In the genomic region with DNA sequence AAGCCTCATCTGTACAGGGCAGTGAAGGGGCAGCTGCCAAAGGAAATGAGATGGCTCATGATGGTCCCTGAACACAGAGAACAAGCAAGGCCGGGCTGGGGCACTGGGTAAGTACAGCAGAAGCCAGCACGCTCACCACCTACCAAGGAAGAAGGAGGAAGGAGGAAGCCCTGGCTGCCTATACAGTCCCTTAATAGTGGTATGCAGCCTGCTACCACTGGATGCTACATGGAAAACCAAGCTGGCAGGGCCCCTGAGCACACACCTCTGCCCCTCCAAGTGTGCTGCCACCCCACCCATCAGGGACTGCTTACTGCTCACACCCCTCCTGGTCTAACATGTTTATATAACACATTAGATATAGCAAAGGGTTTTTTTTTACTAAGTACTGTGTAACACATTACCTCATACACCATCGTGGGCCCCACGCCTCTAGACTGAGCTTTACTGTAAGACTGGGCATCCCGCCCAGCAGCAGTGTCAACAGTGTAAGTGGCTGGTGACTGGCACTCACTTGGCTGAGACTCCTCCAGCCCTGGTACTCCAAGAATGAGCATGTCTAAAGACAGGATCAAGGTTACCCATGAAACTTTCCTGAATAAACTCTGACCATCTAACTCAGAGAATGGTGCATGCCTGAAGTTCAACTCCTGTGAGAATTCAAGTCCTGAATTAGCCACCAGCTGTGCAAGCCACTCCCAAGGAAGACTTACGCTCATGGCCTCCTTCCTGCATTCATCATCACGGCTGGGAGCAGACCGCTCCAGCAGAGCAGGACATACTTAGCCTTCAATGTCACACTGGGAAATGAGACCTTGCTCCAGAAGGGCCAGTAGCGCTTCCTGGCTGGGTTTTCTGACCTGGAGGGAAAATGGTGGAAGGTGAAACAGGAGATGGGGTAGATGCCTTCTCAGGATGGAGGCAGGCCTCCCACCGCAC, we compare ENCODE assay signal across 9 mouse cellular contexts. TPM values are rescaled to one million over a fixed set of nuclear protein-coding genes. Genes with fewer than 3 reads are reported as not detected.
A peak's percentile ranks its signal among the peaks of the same experiment; 100 is the strongest.
DNase-seq lines count a peak whose midpoint lies in the region; ATAC-seq and TF ChIP-seq lines count a peak whose summit lies in the region.
"Had no signal": no experiment of that assay in that cellular context is flagged by ENCODE, and none has a peak within 500 bp of the region (broad histone marks: within the 10 kb centered on the region; RNA-seq: fewer than 3 reads in every experiment).

No protein-coding gene starts in this region.

- H3K36me3 ChIP-seq in limb, embryonic 14.5 days (ENCODE audit: control insufficient read depth, insufficient read depth, low read length), result peaks cover 30% of the 10 kb centered on the region

- intact Hi-C loops in gastrocnemius, postnatal 14 days (cut with DNase I; ENCODE audit: low total_unique reads), result no loop called here
- intact Hi-C loops in left cerebral cortex, adult 2 months (cut with DNase I), result no loop called here

- H3K9me3 ChIP-seq in limb, embryonic 14.5 days (ENCODE audit: control insufficient read depth, low read length), result no peaks in the 10 kb centered on the region

- WGBS in limb, embryonic 14.5 days, result 78% methylated on average over 10 of the region's 10 CpGs

- no peak for TF ChIP-seq POLR2A in limb, embryonic 14.5 days (IDR thresholded peaks at IDR 0.05; ENCODE audit: borderline replicate concordance, extremely low read depth, insufficient read depth, insufficient read length)

- H3K4me1 ChIP-seq in limb, embryonic 14.5 days (ENCODE audit: control insufficient read depth, insufficient read depth, low read length), result peaks cover 6% of the 10 kb centered on the region; the same call in 1 of the 2 replicates

- H3K4me2 ChIP-seq in limb, embryonic 14.5 days (replicated peaks; ENCODE audit: low read depth, low read length, severe bottlenecking), result no peak overlapping the region

- no peak overlapping the region for H3K4me3 ChIP-seq in limb, embryonic 14.5 days (replicated peaks; ENCODE audit: low read length)
- H3K4me3 ChIP-seq in left cerebral cortex, adult 2 months, result no peak overlapping the region

- no peak for TF ChIP-seq CTCF in left cerebral cortex, adult 2 months (IDR thresholded peaks at IDR 0.05)

- no peak overlapping the region for H3K9ac ChIP-seq in limb, embryonic 14.5 days (ENCODE audit: low read depth, low read length, severe bottlenecking)

- no peaks in the 10 kb centered on the region for H3K27me3 ChIP-seq in limb, embryonic 14.5 days (ENCODE audit: control insufficient read depth, insufficient read depth, low read length)

- peak; percentile 71 for ATAC-seq in limb, embryonic 14.5 days (ENCODE audit: low FRiP score, low read depth)

- H3K27ac ChIP-seq in limb, embryonic 14.5 days (replicated peaks; ENCODE audit: low read depth, low read length), result 0 out of 2 replicates have a peak overlapping the region, but pooled peaks have one; percentile 26
- H3K27ac ChIP-seq in left cerebral cortex, adult 2 months, result no peak overlapping the region

- peak; percentile 58 for DNase-seq in adrenal gland, adult 2 months
- DNase-seq in adrenal gland, adult 18-20 months (ENCODE audit: low spot score in 2 of 2), result no peak
- peak; percentile 32 for DNase-seq in 3134 (ENCODE audit: extremely low read depth, insufficient read length, low spot score)
- DNase-seq in gastrocnemius, postnatal 14 days, result peak; percentile 48
- DNase-seq in limb, embryonic 14.5 days (ENCODE audit: low spot score), result peak; percentile 80
- no peak for DNase-seq in layer of hippocampus, adult 9-11 months
- no peak for DNase-seq in right cerebral cortex, adult 18-20 months
- DNase-seq in left cerebral cortex, adult 2 months (ENCODE audit: extremely low spot score in 1 of 2, low spot score in 2 of 2), result no peak

RNA-seq across cellular contexts. Expression of gene Ankrd60, which starts 30.1 kb away (rescaled TPM):
- not detected for total RNA-seq in adrenal gland, adult 2 months (2021)
- not detected in 2 replicates for polyA plus RNA-seq in adrenal gland, adult 2 months (2012; rRNA removed)
- not detected for total RNA-seq in adrenal gland, adult 18-20 months (2021)
- not detected for total RNA-seq in gastrocnemius, postnatal 14 days (2021)
- not detected in 2 replicates for polyA plus RNA-seq in limb, embryonic 14.5 days (2012; rRNA removed)
- polyA plus RNA-seq in limb, embryonic 14.5 days (2014; fragmentation: Nextera tagmentation; extraction: Ambion mirVana), result not detected in 2 replicates
- total RNA-seq in left cerebral cortex, adult 2 months (2021), result not detected
- polyA plus RNA-seq: spleen, adult 2 months had no signal

RNA-seq across cellular contexts. Expression of gene Rab22a, which starts 51.3 kb away (rescaled TPM):
- 10 to 100 TPM; 30.0 to 35.0 TPM for total RNA-seq in adrenal gland, adult 2 months (2021)
- polyA plus RNA-seq in adrenal gland, adult 2 months (2012; rRNA removed), result 62.4 and 64.8 TPM in 2 replicates
- total RNA-seq in adrenal gland, adult 18-20 months (2021), result 10 to 100 TPM; 28.0 to 38.0 TPM
- 10 to 100 TPM; 21.5 to 22.5 TPM for total RNA-seq in gastrocnemius, postnatal 14 days (2021)
- polyA plus RNA-seq in limb, embryonic 14.5 days (2012; rRNA removed), result 21.7 and 23.9 TPM in 2 replicates
- polyA plus RNA-seq in limb, embryonic 14.5 days (2014; fragmentation: Nextera tagmentation; extraction: Ambion mirVana), result 45.2 and 49.4 TPM in 2 replicates
- 10 to 100 TPM; 26.3 to 28.1 TPM for total RNA-seq in left cerebral cortex, adult 2 months (2021)

Comparison
In these comparisons a context has a peak if more than half of its experiments do, and no peak if none do; other contexts are left out.
1. DNase-seq: peak in adrenal gland, adult 2 months (single experiment), 3134 (single experiment), gastrocnemius, postnatal 14 days (single experiment) and limb, embryonic 14.5 days (single experiment); none in adrenal gland, adult 18-20 months (0 of 2), layer of hippocampus, adult 9-11 months (single experiment), right cerebral cortex, adult 18-20 months (single experiment) and left cerebral cortex, adult 2 months (0 of 2).